Mouse (Mus musculus) erythroblast, embryonic 14.5 days (primary cell): Measurements from ENCODE around the gene Mthfd2l.

ENCODE experiments used
- GATA1 ChIP-seq: IDR thresholded peaks from 2 replicates; pipeline ENCODE4 v1.6.1; 2012; ENCODE audit warnings: low read length, inconsistent platforms, mixed read lengths
- TAL1 ChIP-seq: IDR thresholded peaks from 3 replicates; pipeline ENCODE4 v1.6.1; 2012; ENCODE audit warnings: low read length, inconsistent platforms, mixed read lengths

DNA sequence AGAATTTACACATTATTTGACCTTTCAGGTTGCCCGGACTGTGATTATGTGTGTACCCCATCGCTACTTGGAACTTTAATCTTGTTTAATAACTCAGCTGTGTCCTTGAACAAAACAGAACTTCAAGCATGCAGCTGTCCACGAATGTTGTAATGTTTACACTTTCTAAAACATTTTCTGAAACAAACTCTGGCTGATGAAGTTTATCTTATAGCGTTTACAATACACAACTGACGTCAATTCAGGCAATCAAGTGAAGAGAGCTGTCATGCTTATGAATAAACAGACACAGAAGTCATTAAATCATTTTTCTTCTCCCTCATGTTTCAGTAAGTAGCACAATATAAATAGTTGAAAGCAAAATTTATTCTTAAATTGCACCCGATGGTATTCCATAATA lies 117.1 kb downstream of the Mthfd2l start:
- TF ChIP-seq GATA1 (no peak), TAL1 (no peak)
